Mouse (Mus musculus) G1E (cell line): Measurements from ENCODE around the gene Mast3.

ENCODE experiments used
- CTCF ChIP-seq: IDR thresholded peaks from 2 replicates; pipeline ENCODE4 v1.5.1; 2012; ENCODE audit warnings: low read depth, low read length, inconsistent platforms, mixed read lengths
- GATA1 ChIP-seq: IDR thresholded peaks from 2 replicates; pipeline ENCODE4 v1.6.1; 2012; ENCODE audit warnings: borderline replicate concordance, low read length, inconsistent platforms, mixed read lengths
- GATA2 ChIP-seq: IDR thresholded peaks from 2 replicates; pipeline ENCODE4 v1.6.1; 2012; ENCODE audit warnings: low read depth, low read length, inconsistent platforms, borderline replicate concordance
- TAL1 ChIP-seq: conservative IDR thresholded peaks from 2 replicates; pipeline ENCODE4 v1.6.1; 2012; ENCODE audit warnings: low read depth, low read length, inconsistent platforms, mixed read lengths

- TF ChIP-seq CTCF (no peak), GATA1 (no peak), TAL1 (no peak), GATA2 (no peak)
Measured at GRCm38 (mm10) chr8:70729808-70730475, 74.9 kb downstream of the Mast3 start.
